Mouse (Mus musculus) bone marrow, adult 2 months (tissue): ENCODE measurements around the gene Dus2.

Experiments used
- CTCF ChIP-seq: fragments of 200-500 bp; IDR thresholded peaks from 2 replicates; pipeline ENCODE4 v1.5.1; 2011; ENCODE audit warnings: low read length, control low read depth; ENCODE audit not compliant: control insufficient read depth, insufficient read depth
- POLR2A ChIP-seq: fragments of 200-500 bp; IDR thresholded peaks from 2 replicates; pipeline ENCODE4 v1.6.1; 2011; ENCODE audit warnings: low read depth, mild to moderate bottlenecking, control low read depth, low read length, borderline replicate concordance; ENCODE audit not compliant: control insufficient read depth

DNA sequence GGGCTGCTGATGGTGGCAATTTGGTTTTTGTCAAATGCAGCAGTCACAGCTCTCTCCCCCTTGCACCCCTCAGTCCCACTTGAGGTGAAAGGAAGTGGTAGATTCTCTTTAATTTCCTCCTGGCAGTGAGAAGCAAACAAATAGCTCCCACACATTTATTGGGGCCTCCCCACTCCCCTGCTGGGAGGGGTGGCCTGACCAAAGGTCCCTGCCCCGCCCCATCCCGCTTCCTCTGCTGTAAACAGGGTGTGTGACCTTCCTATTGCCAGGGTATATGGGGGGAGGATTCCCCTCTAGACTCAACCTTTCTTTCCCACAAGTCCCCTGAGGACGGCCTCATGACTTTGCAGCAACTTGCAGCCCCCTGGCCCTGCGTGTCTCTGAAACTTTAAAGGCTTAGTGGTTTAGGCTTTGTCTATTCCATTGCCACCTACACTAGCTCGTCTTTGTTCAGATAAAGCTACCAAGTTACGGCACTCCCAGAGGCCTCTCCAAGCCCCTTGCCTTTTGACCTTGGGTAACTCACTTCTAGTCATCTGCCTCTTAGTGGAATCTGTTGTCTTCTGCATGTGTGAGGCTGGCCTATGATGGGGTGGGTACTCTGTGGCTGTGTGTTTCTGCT lies 63.2 kb downstream of the Dus2 start:
- no peak for TF ChIP-seq CTCF
- TF ChIP-seq POLR2A, result no peak
